Mouse (Mus musculus) naive thymus-derived CD4-positive, alpha-beta T cell, adult 2 months (primary cell): Measurements from ENCODE around the gene Gcc2.
"Not testable (repeated sequence)": the region's sequence is repeated elsewhere in the genome, so short reads cannot be mapped to it uniquely, and the experiment has no call there.

Source experiments
- DNase-seq: peaks from one replicate; pipeline ENCODE4 v3.0.0-alpha.2; 2011; ENCODE audit warnings: low read depth

Gene Gcc2

GRCm38 (mm10) chr10:58255213-58255892 is at the start of gene Gcc2:
Gene Gcc2, plus strand, starts transcription at chr10:58255497.
- peak; percentile 95 for DNase-seq

- DNase-seq = no peak
Measured at GRCm38 (mm10) chr10:58205986-58206385, 49.3 kb upstream of the Gcc2 start.

GRCm38 (mm10) chr10:58206639-58207404 is 48.5 kb upstream of the Gcc2 start:
- DNase-seq = no peak

- no peak for DNase-seq
Measured at GRCm38 (mm10) chr10:58209710-58210467, 45.4 kb upstream of the Gcc2 start.

GRCm38 (mm10) chr10:58210514-58210913 is 44.8 kb upstream of the Gcc2 start:
- DNase-seq = no peak

- no peak for DNase-seq
Measured at GRCm38 (mm10) chr10:58211213-58211612, 44.1 kb upstream of the Gcc2 start.

- no peak for DNase-seq
Measured at GRCm38 (mm10) chr10:58212230-58212629, 43.1 kb upstream of the Gcc2 start.

GRCm38 (mm10) chr10:58214497-58214896 is 40.8 kb upstream of the Gcc2 start:
- no peak for DNase-seq

- no peak for DNase-seq
Measured at GRCm38 (mm10) chr10:58214934-58215333, 40.4 kb upstream of the Gcc2 start.

- no peak for DNase-seq
Measured at GRCm38 (mm10) chr10:58215353-58215752, 39.9 kb upstream of the Gcc2 start.

GRCm38 (mm10) chr10:58217366-58217765 is 37.9 kb upstream of the Gcc2 start:
- no peak for DNase-seq

GRCm38 (mm10) chr10:58220726-58221125 is 34.6 kb upstream of the Gcc2 start:
- DNase-seq = no peak

- not testable (repeated sequence) for DNase-seq
Measured at GRCm38 (mm10) chr10:58221571-58221970, 33.7 kb upstream of the Gcc2 start.

GRCm38 (mm10) chr10:58223161-58223560 is 32.1 kb upstream of the Gcc2 start:
- DNase-seq = not testable (repeated sequence)

GRCm38 (mm10) chr10:58223972-58224805 is 31.1 kb upstream of the Gcc2 start:
- DNase-seq = peak; percentile 15

- not testable (repeated sequence) for DNase-seq
Measured at GRCm38 (mm10) chr10:58224827-58225785, 30.2 kb upstream of the Gcc2 start, which contains the start of gene AW822073. Gene AW822073, minus strand, starts transcription at chr10:58224930.

- DNase-seq = peak; percentile 21
Measured at GRCm38 (mm10) chr10:58226357-58226756, 28.9 kb upstream of the Gcc2 start.

GRCm38 (mm10) chr10:58227798-58228197 is 27.5 kb upstream of the Gcc2 start:
- DNase-seq = not testable (repeated sequence)

GRCm38 (mm10) chr10:58230021-58230420 is 25.3 kb upstream of the Gcc2 start:
- DNase-seq = not testable (repeated sequence)

- DNase-seq = not testable (repeated sequence)
Measured at GRCm38 (mm10) chr10:58231088-58231487, 24.2 kb upstream of the Gcc2 start.
